Comparison of ENCODE assay signal across 11 mouse cellular contexts in the genomic region with DNA sequence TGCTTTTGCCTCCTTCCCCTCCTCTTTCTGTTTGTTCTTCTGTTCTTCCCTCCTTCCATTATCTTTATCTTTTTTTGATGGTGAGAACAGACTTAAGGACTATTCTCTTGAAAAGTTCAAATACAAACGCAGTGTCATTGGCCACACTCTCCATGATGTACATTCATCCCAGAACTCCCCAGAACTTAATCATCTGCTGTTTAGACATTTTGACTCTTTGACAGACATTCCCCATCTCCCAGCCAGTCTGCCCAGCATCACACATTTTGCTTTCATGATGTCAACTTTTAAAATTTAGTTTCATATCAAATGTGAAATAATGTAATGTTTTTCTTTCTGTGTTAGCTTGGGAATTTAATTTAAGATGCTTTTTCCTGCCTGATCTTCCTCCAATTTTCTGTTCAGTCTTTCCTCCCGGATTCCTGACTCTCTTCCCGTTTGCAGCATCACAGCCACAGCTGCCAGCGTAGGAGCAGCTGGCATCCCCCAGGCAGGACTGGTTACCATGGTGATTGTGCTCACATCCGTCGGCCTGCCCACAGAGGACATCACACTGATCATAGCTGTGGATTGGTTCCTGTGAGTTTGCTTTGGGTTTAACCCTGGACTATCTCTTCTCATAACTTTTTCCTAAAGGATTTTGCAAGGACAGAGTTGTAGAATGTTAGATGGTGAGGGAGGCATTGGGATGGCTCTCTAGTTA. TPM values are rescaled to one million over a fixed set of nuclear protein-coding genes. Genes with fewer than 3 reads are reported as not detected.
DNase-seq lines count a peak whose midpoint lies in the region; ATAC-seq and TF ChIP-seq lines count a peak whose summit lies in the region.
"Had no signal": no experiment of that assay in that cellular context is flagged by ENCODE, and none has a peak within 500 bp of the region (broad histone marks: within the 10 kb centered on the region; RNA-seq: fewer than 3 reads in every experiment).

No protein-coding gene starts in this region.

- no peak for TF ChIP-seq CTCF in forebrain, postnatal 0 days (IDR thresholded peaks at IDR 0.05; ENCODE audit: low read depth)

- H3K9me3 ChIP-seq in forebrain, postnatal 0 days (ENCODE audit: low read length) = no peaks in the 10 kb centered on the region
- H3K9me3 ChIP-seq in midbrain, embryonic 16.5 days (replicated peaks; ENCODE audit: control insufficient read depth, low read length, poor library complexity, severe bottlenecking) = no peaks in the 10 kb centered on the region
- H3K9me3 ChIP-seq in liver, embryonic 11.5 days (ENCODE audit: control insufficient read depth, low read length) = no peaks in the 10 kb centered on the region

- no peak overlapping the region for H3K4me2 ChIP-seq in forebrain, postnatal 0 days (ENCODE audit: low read depth)
- peak overlapping the region; percentile 16; the same call in 1 of the 2 replicates for H3K4me2 ChIP-seq in midbrain, embryonic 16.5 days (ENCODE audit: low read length)
- H3K4me2 ChIP-seq in liver, embryonic 11.5 days = no peak overlapping the region

- 27% methylated on average over 6 of the region's 6 CpGs for WGBS in forebrain, postnatal 0 days
- 29% methylated on average over 6 of the region's 6 CpGs for WGBS in midbrain, embryonic 16.5 days
- WGBS in liver, embryonic 11.5 days = 72% methylated on average over 6 of the region's 6 CpGs

- peak; percentile 93 for DNase-seq in brain, adult 2 months (ENCODE audit: low read depth, low spot score)
- peak; percentile 74 for DNase-seq in forebrain, postnatal 0 days
- DNase-seq in layer of hippocampus, postnatal 10 days (ENCODE audit: low spot score in 2 of 2) = peak; percentile 53 to 62
- DNase-seq in kidney, postnatal 14 days = no peak
- DNase-seq in liver, embryonic 11.5 days (ENCODE audit: low spot score) = no peak
- DNase-seq in spleen, postnatal 4 days (ENCODE audit: low spot score in 2 of 2) = no peak
- DNase-seq in heart, adult 9 months (ENCODE audit: low spot score in 2 of 2) = no peak
- DNase-seq: kidney, adult 8-10 months had no signal

- H3K4me3 ChIP-seq in forebrain, postnatal 0 days (ENCODE audit: low read depth, low read length) = no peak overlapping the region
- H3K4me3 ChIP-seq in midbrain, embryonic 16.5 days (ENCODE audit: low read depth, low read length) = no peak overlapping the region
- H3K4me3 ChIP-seq in liver, embryonic 11.5 days (ENCODE audit: low read depth, low read length) = no peak overlapping the region

- no peaks in the 10 kb centered on the region for H3K36me3 ChIP-seq in forebrain, postnatal 0 days (ENCODE audit: insufficient read depth)
- peaks cover 11% of the 10 kb centered on the region for H3K36me3 ChIP-seq in midbrain, embryonic 16.5 days (ENCODE audit: control insufficient read depth, insufficient read depth, low read length)
- H3K36me3 ChIP-seq in liver, embryonic 11.5 days (ENCODE audit: control insufficient read depth, insufficient read depth, low read length) = no peaks in the 10 kb centered on the region

- no peak overlapping the region for H3K27ac ChIP-seq in forebrain, postnatal 0 days (ENCODE audit: low read depth, low read length)
- no peak overlapping the region for H3K27ac ChIP-seq in midbrain, embryonic 16.5 days (ENCODE audit: low read length)
- no peak overlapping the region for H3K27ac ChIP-seq in liver, embryonic 11.5 days (ENCODE audit: low read depth, low read length)
- H3K27ac ChIP-seq: macrophage had no signal

- H3K27me3 ChIP-seq in forebrain, postnatal 0 days (ENCODE audit: insufficient read depth, low read length) = no peaks in the 10 kb centered on the region
- H3K27me3 ChIP-seq in midbrain, embryonic 16.5 days (ENCODE audit: control insufficient read depth, insufficient read depth, low read depth, low read length) = no peaks in the 10 kb centered on the region
- H3K27me3 ChIP-seq in liver, embryonic 11.5 days (replicated peaks; ENCODE audit: control insufficient read depth, insufficient read depth, low read length) = no peaks in the 10 kb centered on the region

- ATAC-seq in forebrain, postnatal 0 days = peak; percentile 99
- ATAC-seq in midbrain, embryonic 16.5 days = peak; percentile 94
- no peak for ATAC-seq in liver, embryonic 11.5 days (replicated peaks; ENCODE audit: low FRiP score)

- H3K9ac ChIP-seq in forebrain, postnatal 0 days = no peak overlapping the region
- H3K9ac ChIP-seq in midbrain, embryonic 16.5 days (ENCODE audit: low read depth, low read length) = no peak overlapping the region
- H3K9ac ChIP-seq in liver, embryonic 11.5 days (ENCODE audit: low read depth, low read length) = no peak overlapping the region

- H3K4me1 ChIP-seq in forebrain, postnatal 0 days (ENCODE audit: insufficient read depth) = no peaks in the 10 kb centered on the region
- H3K4me1 ChIP-seq in midbrain, embryonic 16.5 days (ENCODE audit: control insufficient read depth, insufficient read depth, low read length) = peaks cover 5% of the 10 kb centered on the region; the same call in 1 of the 2 replicates
- H3K4me1 ChIP-seq in liver, embryonic 11.5 days (replicated peaks; ENCODE audit: control insufficient read depth, insufficient read depth, low read length) = no peaks in the 10 kb centered on the region

RNA-seq across cellular contexts. Expression of gene Slc1a6, which starts 32.2 kb away (rescaled TPM):
- 16.6 and 19.1 TPM in 2 replicates for total RNA-seq in forebrain, postnatal 0 days (2014; rRNA removed)
- 10.7 and 15.5 TPM in 2 replicates for polyA plus RNA-seq in forebrain, postnatal 0 days (2015; fragmentation: Nextera tagmentation; extraction: Ambion mirVana)
- total RNA-seq in layer of hippocampus, postnatal 10 days (2021) = 10 to 100 TPM; 16.1 to 17.3 TPM
- 16.8 and 23.9 TPM in 2 replicates for polyA plus RNA-seq in midbrain, embryonic 16.5 days (2015; fragmentation: Nextera tagmentation; extraction: Ambion mirVana)
- 0.45 and 0.73 TPM in 2 replicates for polyA plus RNA-seq in liver, embryonic 11.5 days (2014; fragmentation: Nextera tagmentation; extraction: Ambion mirVana)
- polyA plus RNA-seq: macrophage had no signal

RNA-seq across cellular contexts. Expression of gene Olfr1356, which starts 39.5 kb away (rescaled TPM):
- total RNA-seq in forebrain, postnatal 0 days (2014; rRNA removed) = not detected in 2 replicates
- not detected in 2 replicates for polyA plus RNA-seq in forebrain, postnatal 0 days (2015; fragmentation: Nextera tagmentation; extraction: Ambion mirVana)
- not detected for total RNA-seq in layer of hippocampus, postnatal 10 days (2021)
- not detected in 2 replicates for polyA plus RNA-seq in midbrain, embryonic 16.5 days (2015; fragmentation: Nextera tagmentation; extraction: Ambion mirVana)
- polyA plus RNA-seq in liver, embryonic 11.5 days (2014; fragmentation: Nextera tagmentation; extraction: Ambion mirVana) = not detected in 2 replicates
- polyA plus RNA-seq: macrophage; testis, adult 2 months had no signal

RNA-seq across cellular contexts. Expression of gene Ccdc105, which starts 59.6 kb away (rescaled TPM):
- not detected in 2 replicates for total RNA-seq in forebrain, postnatal 0 days (2014; rRNA removed)
- 0.16 and 0.17 TPM in 2 replicates for polyA plus RNA-seq in forebrain, postnatal 0 days (2015; fragmentation: Nextera tagmentation; extraction: Ambion mirVana)
- not detected for total RNA-seq in layer of hippocampus, postnatal 10 days (2021)
- polyA plus RNA-seq in midbrain, embryonic 16.5 days (2015; fragmentation: Nextera tagmentation; extraction: Ambion mirVana) = 0.32 and 0.65 TPM in 2 replicates
- not detected in 2 replicates for polyA plus RNA-seq in liver, embryonic 11.5 days (2014; fragmentation: Nextera tagmentation; extraction: Ambion mirVana)
- polyA plus RNA-seq: macrophage had no signal

Comparison
In these comparisons a context has a peak if more than half of its experiments do, and no peak if none do; other contexts are left out.
1. DNase-seq: peak in brain, adult 2 months (single experiment), forebrain, postnatal 0 days (single experiment) and layer of hippocampus, postnatal 10 days (2 of 2); none in kidney, postnatal 14 days (single experiment), liver, embryonic 11.5 days (single experiment), spleen, postnatal 4 days (0 of 2) and heart, adult 9 months (0 of 2).